Mouse (Mus musculus) bone marrow macrophage, adult 2 months (primary cell): ENCODE measurements at regions not wholly inside any gene's neighbourhood (a gene's known extent, or its start where the extent isn't known, plus 50 kb on each side); places are given as distances from the start of the nearest gene placed in this dataset.

ENCODE experiments used
- CTCF ChIP-seq: IDR thresholded peaks from 2 replicates; pipeline ENCODE4 v1.5.1; 2012; ENCODE audit warnings: low read depth, mild to moderate bottlenecking, low read length, moderate library complexity
- POLR2A ChIP-seq: IDR thresholded peaks from 2 replicates; pipeline ENCODE4 v1.6.1; 2012; ENCODE audit warnings: mild to moderate bottlenecking, low read depth, low read length, borderline replicate concordance

DNA sequence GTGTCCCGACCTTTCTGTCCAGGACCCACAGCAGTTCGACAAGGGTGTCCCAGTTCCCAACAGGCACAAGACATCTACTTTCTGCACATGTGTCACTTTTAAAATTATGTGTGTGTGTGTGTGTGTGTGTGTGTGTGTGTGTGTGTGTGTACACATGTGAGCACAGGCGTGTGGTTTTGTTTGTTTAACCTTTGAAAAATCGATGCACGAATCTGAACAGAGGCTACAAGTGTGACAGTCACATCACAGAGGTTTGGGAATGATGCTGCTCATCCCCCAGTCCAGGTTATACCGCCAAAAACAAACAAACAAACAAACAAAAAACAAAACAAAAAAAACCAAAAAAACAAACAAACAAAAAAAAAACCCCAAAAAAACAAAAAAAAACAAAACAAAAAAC lies 61.7 kb upstream of the Ptpn1 start:
- TF ChIP-seq POLR2A, result no peak
- TF ChIP-seq CTCF, result no peak
